Mouse (Mus musculus) A20 (cell line): ENCODE measurements around the gene Olfr19.
A peak's percentile ranks its signal among the peaks of the same experiment; 100 is the strongest.
"Not testable (repeated sequence)": the region's sequence is repeated elsewhere in the genome, so short reads cannot be mapped to it uniquely, and the experiment has no call there.

Experiments
- DNase-seq: peaks from one replicate; pipeline ENCODE4 v3.0.0-alpha.2; 2011; ENCODE audit warnings: low read depth, low spot score

The Olfr19 gene

DNA sequence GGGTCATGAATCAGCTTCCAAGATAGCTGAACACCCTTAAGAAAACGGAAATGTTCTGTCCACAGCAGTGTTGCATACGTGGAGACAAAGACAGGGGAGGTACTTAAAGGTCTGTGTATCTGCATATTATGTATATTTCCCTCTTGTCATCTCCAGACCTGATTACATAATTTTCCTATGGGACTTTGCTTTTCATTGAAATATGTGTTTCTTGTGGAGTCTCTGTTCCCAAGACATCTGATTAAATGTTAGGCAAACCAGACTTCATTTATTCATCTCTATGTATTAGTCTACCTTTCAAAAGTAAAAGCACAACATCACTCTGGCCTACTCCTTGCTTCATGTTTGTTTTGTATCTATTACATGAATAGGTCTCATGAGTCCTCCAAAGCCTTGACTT, at the start of gene Olfr19:
Gene Olfr19, minus strand, starts transcription at position 101 of the 400 bp plus-strand sequence.
- no peak for DNase-seq

- no peak for DNase-seq
These were observed 8.8 kb upstream of the Olfr19 start for GRCm38 (mm10) chr16:16684975-16685374.

DNA sequence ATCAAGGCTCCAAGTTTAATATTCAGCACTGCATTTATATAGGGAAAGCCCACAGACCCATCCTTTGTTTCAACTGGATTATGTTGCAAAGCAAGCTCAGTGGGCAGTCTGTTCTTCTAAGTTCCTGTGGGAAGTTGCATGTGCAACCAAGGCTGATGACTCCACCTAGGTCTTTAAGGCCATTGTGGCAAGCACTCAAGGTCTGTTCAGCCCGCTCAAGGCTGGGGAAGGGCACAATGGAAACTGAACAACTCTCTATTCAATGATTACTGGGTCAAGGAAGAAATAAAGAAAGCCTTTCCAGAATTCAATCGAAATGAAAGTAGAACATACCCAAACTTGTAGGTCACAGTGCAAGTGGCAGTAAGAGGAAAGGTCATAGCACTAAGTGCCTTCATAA, 7.8 kb upstream of the Olfr19 start:
- DNase-seq: no peak

DNA sequence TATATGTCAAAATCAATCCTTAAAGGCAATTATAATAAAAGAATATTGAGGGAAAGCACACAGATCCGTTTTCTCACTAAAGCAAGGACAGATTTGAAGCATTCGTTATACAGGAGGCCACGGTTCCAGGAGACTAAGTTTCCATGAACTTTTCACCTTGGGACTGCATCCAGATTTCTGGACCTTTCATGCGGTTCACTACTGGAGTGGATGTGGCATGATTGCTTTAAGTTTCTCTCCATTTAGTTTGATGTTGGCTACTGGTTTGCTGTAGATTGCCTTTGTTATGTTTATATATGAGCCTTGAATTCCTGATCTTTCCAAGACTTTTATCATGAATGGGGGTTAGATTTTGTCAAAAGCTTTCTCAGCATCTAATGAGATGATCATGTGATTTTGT, 11.2 kb downstream of the Olfr19 start:
- no peak for DNase-seq

DNA sequence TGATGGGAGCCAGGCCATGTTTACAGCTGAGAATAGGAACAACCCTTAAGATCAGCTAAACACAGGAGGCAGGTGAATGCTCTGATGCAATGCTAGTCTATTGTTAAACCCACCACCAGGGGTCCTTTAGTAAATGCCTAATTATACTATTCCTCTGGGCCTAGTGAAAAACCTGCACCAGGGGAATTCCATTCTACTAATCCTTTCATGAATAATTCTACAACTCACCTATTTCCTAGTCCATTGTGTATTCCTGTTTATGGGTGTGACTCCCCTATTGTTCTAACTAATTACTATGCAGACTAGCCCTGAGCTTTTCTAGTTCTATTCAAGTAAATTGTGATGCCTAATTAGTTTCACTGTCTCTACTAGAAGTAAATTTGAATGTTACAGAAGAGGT, 11.7 kb downstream of the Olfr19 start:
- DNase-seq: not testable (repeated sequence)

DNA sequence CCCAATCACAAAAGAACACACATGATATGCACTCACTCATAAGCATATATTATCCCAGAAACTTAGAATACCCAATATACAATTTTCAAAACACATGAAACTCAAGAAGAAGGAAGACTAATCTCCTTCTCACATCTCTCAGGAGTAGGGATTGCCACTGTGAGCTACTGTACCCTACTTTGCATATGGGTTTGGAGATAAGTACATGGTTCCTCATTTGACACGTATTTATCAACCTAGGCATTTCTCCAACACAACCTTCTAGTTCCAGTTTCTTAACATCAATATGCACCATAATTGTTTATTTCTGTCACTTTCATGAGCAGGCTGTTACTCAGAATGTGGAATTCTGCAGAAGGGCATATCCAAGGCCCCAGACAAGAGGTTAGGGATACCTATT, 31.1 kb downstream of the Olfr19 start:
- peak; percentile 39 for DNase-seq

DNA sequence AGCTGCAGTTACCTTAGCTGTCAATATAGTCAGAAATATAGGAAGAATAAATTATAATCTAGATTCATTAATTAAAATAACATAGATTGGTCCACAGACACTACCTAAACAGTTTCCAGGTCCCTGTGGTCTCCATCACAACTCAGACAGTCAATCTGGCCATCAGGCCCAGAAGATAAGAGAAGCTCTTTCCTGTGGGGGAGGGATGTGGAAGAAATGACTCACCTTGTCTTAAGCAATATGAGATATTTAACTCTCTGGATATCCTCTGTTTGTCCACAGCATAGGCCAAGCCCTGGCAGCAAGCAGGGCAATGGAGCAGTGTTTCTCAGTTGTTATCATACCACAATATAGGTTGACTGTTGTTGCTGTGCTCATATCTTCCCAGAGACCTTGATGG, 42.5 kb downstream of the Olfr19 start:
- DNase-seq: no peak
